Mouse (Mus musculus): ENCODE data around the gene Epb41l5.

GRCm38 (mm10) chr1:119521029-119521428 is 127.8 kb downstream of the Epb41l5 start:
- TF ChIP-seq POLR2A (IDR thresholded peaks at IDR 0.05; ENCODE audit: insufficient read depth, low read depth, low read length) = no peak
- no peak for TF ChIP-seq EP300 (IDR thresholded peaks at IDR 0.05; ENCODE audit: insufficient read depth, low read depth, low read length)

Measured in heart, adult 2 months (tissue).